ENCODE assay signal across 12 mouse cellular contexts in the genomic region with DNA sequence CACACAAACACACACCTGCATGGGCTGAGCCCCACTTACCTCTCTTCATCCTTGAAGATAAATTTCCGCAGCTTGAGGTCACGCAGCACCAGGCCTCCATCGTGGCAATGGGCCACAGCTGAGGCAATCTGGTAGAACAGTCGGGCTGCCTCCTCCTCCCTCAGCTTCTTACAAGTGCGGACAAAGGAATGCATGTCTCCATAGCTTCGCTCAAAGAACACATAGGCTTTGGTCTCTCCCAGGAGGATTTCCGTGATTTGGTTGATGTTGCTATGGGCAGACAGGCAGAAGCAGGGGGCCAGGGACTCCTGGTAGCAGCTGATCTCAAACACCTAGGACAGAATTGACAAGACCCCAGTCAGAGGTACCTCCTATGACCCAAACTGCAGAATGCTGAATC. TPM values are rescaled to one million over a fixed set of nuclear protein-coding genes. Genes with fewer than 3 reads are reported as not detected.
DNase-seq lines count a peak whose midpoint lies in the region; ATAC-seq and TF ChIP-seq lines count a peak whose summit lies in the region.
"Had no signal": no experiment of that assay in that cellular context is flagged by ENCODE, and none has a peak within 500 bp of the region (broad histone marks: within the 10 kb centered on the region; RNA-seq: fewer than 3 reads in every experiment).

No protein-coding gene starts in this region.

- H3K4me1 ChIP-seq in embryonic facial prominence, embryonic 14.5 days (ENCODE audit: control insufficient read depth, insufficient read depth, low read length): peaks cover 21% of the 10 kb centered on the region
- peaks cover 43% of the 10 kb centered on the region for H3K4me1 ChIP-seq in embryonic facial prominence, embryonic 10.5 days
- peaks cover 3% of the 10 kb centered on the region; the same call in 1 of the 2 replicates for H3K4me1 ChIP-seq in hindbrain, embryonic 11.5 days (replicated peaks; ENCODE audit: control insufficient read depth, insufficient read depth, low read length)
- H3K4me1 ChIP-seq in midbrain, postnatal 0 days (ENCODE audit: insufficient read depth, low read length): peaks cover 13% of the 10 kb centered on the region; the same call in 1 of the 2 replicates

- H3K36me3 ChIP-seq in embryonic facial prominence, embryonic 14.5 days (ENCODE audit: control insufficient read depth, insufficient read depth, low read length): peaks cover 49% of the 10 kb centered on the region
- H3K36me3 ChIP-seq in embryonic facial prominence, embryonic 10.5 days (replicated peaks): peaks cover 53% of the 10 kb centered on the region
- peaks cover 4% of the 10 kb centered on the region for H3K36me3 ChIP-seq in hindbrain, embryonic 11.5 days (ENCODE audit: control insufficient read depth, insufficient read depth, low read length)
- peaks cover 27% of the 10 kb centered on the region for H3K36me3 ChIP-seq in midbrain, postnatal 0 days (ENCODE audit: insufficient read depth, low read length)
- H3K36me3 ChIP-seq: liver, embryonic 13.5 days had no signal

- H3K9ac ChIP-seq in embryonic facial prominence, embryonic 14.5 days (ENCODE audit: low read depth, low read length): no peak overlapping the region
- no peak overlapping the region for H3K9ac ChIP-seq in hindbrain, embryonic 11.5 days (ENCODE audit: low read depth, low read length)
- H3K9ac ChIP-seq in midbrain, postnatal 0 days (replicated peaks; ENCODE audit: low read length, poor library complexity, severe bottlenecking): peak overlapping the region; percentile 9; the same call in 1 of the 2 replicates
- H3K9ac ChIP-seq: liver, embryonic 13.5 days had no signal

- no peak for DNase-seq in embryonic facial prominence, embryonic 14.5 days (ENCODE audit: low spot score)
- DNase-seq in embryonic facial prominence, embryonic 10.5 days (ENCODE audit: low spot score): no peak
- DNase-seq in lung, postnatal 25 days (ENCODE audit: low spot score): peak; percentile 18
- no peak for DNase-seq in lung, postnatal 36 days
- peak; percentile 4 for DNase-seq in hindbrain, embryonic 11.5 days (ENCODE audit: low spot score)
- peak; percentile 44 for DNase-seq in midbrain, postnatal 0 days (ENCODE audit: low spot score)
- no peak for DNase-seq in adrenal gland, adult (ENCODE audit: inconsistent age in 2 of 2, low spot score in 1 of 2)
- DNase-seq in natural killer cell, adult 2 months (ENCODE audit: low spot score in 2 of 2): no peak
- DNase-seq: embryo, embryonic 11 days; kidney, adult 11 months; liver, embryonic 13.5 days had no signal

- H3K4me2 ChIP-seq in embryonic facial prominence, embryonic 14.5 days (ENCODE audit: low read depth, low read length): 0 out of 2 replicates have a peak overlapping the region, but pooled peaks have one; percentile 12
- H3K4me2 ChIP-seq in hindbrain, embryonic 11.5 days (replicated peaks; ENCODE audit: low read depth, low read length): no peak overlapping the region
- H3K4me2 ChIP-seq in midbrain, postnatal 0 days (ENCODE audit: low read depth, low read length, poor library complexity, severe bottlenecking): peak overlapping the region; percentile 66
- H3K4me2 ChIP-seq: liver, embryonic 13.5 days had no signal

- H3K27me3 ChIP-seq in embryonic facial prominence, embryonic 14.5 days (replicated peaks; ENCODE audit: control insufficient read depth, insufficient read depth, low read length): no peaks in the 10 kb centered on the region
- H3K27me3 ChIP-seq in embryonic facial prominence, embryonic 10.5 days (replicated peaks; ENCODE audit: low read depth, poor library complexity, severe bottlenecking): no peaks in the 10 kb centered on the region
- H3K27me3 ChIP-seq in hindbrain, embryonic 11.5 days (ENCODE audit: control insufficient read depth, insufficient read depth, low read length): no peaks in the 10 kb centered on the region
- no peaks in the 10 kb centered on the region for H3K27me3 ChIP-seq in midbrain, postnatal 0 days (ENCODE audit: insufficient read depth, low read length)

- ATAC-seq in embryonic facial prominence, embryonic 14.5 days (ENCODE audit: low read depth): no peak
- no peak for ATAC-seq in hindbrain, embryonic 11.5 days (ENCODE audit: low FRiP score)
- ATAC-seq in midbrain, postnatal 0 days (ENCODE audit: low FRiP score): no peak

- 69% methylated on average over 7 of the region's 7 CpGs for WGBS in embryonic facial prominence, embryonic 14.5 days
- WGBS in embryonic facial prominence, embryonic 10.5 days: 84% methylated on average over 7 of the region's 7 CpGs
- 68% methylated on average over 7 of the region's 7 CpGs for WGBS in hindbrain, embryonic 11.5 days
- WGBS in midbrain, postnatal 0 days: 41% methylated on average over 7 of the region's 7 CpGs

- no peak for TF ChIP-seq CTCF in midbrain, postnatal 0 days (IDR thresholded peaks at IDR 0.05)

- no peaks in the 10 kb centered on the region for H3K9me3 ChIP-seq in embryonic facial prominence, embryonic 14.5 days (ENCODE audit: control insufficient read depth, low read length)
- H3K9me3 ChIP-seq in embryonic facial prominence, embryonic 10.5 days: no peaks in the 10 kb centered on the region
- H3K9me3 ChIP-seq in hindbrain, embryonic 11.5 days (ENCODE audit: control insufficient read depth, low read length): no peaks in the 10 kb centered on the region
- no peaks in the 10 kb centered on the region for H3K9me3 ChIP-seq in midbrain, postnatal 0 days (ENCODE audit: low read length)
- H3K9me3 ChIP-seq: liver, embryonic 13.5 days had no signal

- no peak overlapping the region for H3K4me3 ChIP-seq in embryonic facial prominence, embryonic 14.5 days (ENCODE audit: low read depth, low read length)
- no peak overlapping the region for H3K4me3 ChIP-seq in embryonic facial prominence, embryonic 10.5 days
- no peak overlapping the region for H3K4me3 ChIP-seq in hindbrain, embryonic 11.5 days (ENCODE audit: low read depth, low read length)
- peak overlapping the region; percentile 22; the same call in 1 of the 2 replicates for H3K4me3 ChIP-seq in midbrain, postnatal 0 days (ENCODE audit: low read depth, low read length)
- H3K4me3 ChIP-seq: left cerebral cortex, adult 2 months; liver, embryonic 13.5 days had no signal

- no peak overlapping the region for H3K27ac ChIP-seq in embryonic facial prominence, embryonic 14.5 days (replicated peaks; ENCODE audit: low read depth, low read length)
- no peak overlapping the region for H3K27ac ChIP-seq in embryonic facial prominence, embryonic 10.5 days (replicated peaks)
- H3K27ac ChIP-seq in hindbrain, embryonic 11.5 days (ENCODE audit: low read depth, low read length): no peak overlapping the region
- H3K27ac ChIP-seq in midbrain, postnatal 0 days (ENCODE audit: low read depth, low read length): no peak overlapping the region
- H3K27ac ChIP-seq: left cerebral cortex, adult 2 months; liver, embryonic 13.5 days had no signal

RNA-seq across cellular contexts. Expression of a gene that starts 7.1 kb away (rescaled TPM):
- polyA plus RNA-seq in embryonic facial prominence, embryonic 14.5 days (2014; fragmentation: Nextera tagmentation; extraction: Ambion mirVana): 62.0 and 67.3 TPM in 2 replicates
- 33.8 and 43.4 TPM in 2 replicates for polyA plus RNA-seq in embryonic facial prominence, embryonic 10.5 days (2016; fragmentation: Nextera tagmentation; extraction: Ambion mirVana)
- 63.3 and 71.3 TPM in 2 replicates for polyA plus RNA-seq in hindbrain, embryonic 11.5 days (2014; fragmentation: Nextera tagmentation; extraction: Ambion mirVana)
- total RNA-seq in midbrain, postnatal 0 days (2014; rRNA removed): 185 and 189 TPM in 2 replicates
- polyA plus RNA-seq in midbrain, postnatal 0 days (2015; fragmentation: Nextera tagmentation; extraction: Ambion mirVana): 110 and 112 TPM in 2 replicates

Comparison
In these comparisons a context has a peak if more than half of its experiments do, and no peak if none do; other contexts are left out.
1. DNase-seq: peak in lung, postnatal 25 days (single experiment), hindbrain, embryonic 11.5 days (single experiment) and midbrain, postnatal 0 days (single experiment); none in embryonic facial prominence, embryonic 14.5 days (single experiment), embryonic facial prominence, embryonic 10.5 days (single experiment), lung, postnatal 36 days (single experiment), adrenal gland, adult (0 of 2) and natural killer cell, adult 2 months (0 of 2).